13 mouse cellular contexts compared by ENCODE assay signal in the genomic region with DNA sequence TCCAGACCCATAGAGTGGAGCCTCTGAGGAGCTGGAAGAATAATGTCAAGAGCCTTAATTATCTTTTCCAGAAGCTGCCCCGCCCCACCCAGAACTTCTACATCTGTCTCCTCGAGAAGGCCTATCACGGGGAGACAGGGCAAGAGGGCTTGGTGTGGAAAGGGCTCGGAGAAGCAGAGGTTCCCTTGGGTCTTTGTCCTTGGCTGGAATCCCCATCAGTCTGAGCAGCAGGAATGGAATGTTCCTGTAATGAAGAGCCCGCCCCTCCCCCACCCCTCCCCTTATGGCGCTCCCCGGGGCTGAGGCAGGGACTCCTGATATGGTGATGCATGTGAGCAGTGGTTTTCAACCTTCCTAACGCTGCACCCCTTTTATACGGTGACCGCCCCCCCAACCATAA. TPM values are rescaled to one million over a fixed set of nuclear protein-coding genes. Genes with fewer than 3 reads are reported as not detected.
DNase-seq lines count a peak whose midpoint lies in the region; ATAC-seq and TF ChIP-seq lines count a peak whose summit lies in the region.
"Had no signal": no experiment of that assay in that cellular context is flagged by ENCODE, and none has a peak within 500 bp of the region (broad histone marks: within the 10 kb centered on the region; RNA-seq: fewer than 3 reads in every experiment).

No protein-coding gene starts in this region.

- TF ChIP-seq CTCF in heart, adult 2 months (IDR thresholded peaks at IDR 0.05): no peak
- TF ChIP-seq CTCF in cerebellum, adult 2 months (IDR thresholded peaks at IDR 0.05; ENCODE audit: borderline replicate concordance, insufficient read depth, low read depth, low read length): no peak

- H3K79me2 ChIP-seq in heart, adult 2 months (replicated peaks; ENCODE audit: control insufficient read depth, insufficient read depth, low read length): no peaks in the 10 kb centered on the region

- H3K9me3 ChIP-seq in hindbrain, embryonic 10.5 days: no peaks in the 10 kb centered on the region
- H3K9me3 ChIP-seq in hindbrain, embryonic 16.5 days (ENCODE audit: control insufficient read depth, low read length): no peaks in the 10 kb centered on the region
- no peaks in the 10 kb centered on the region for H3K9me3 ChIP-seq in liver, embryonic 11.5 days (ENCODE audit: control insufficient read depth, low read length)
- no peaks in the 10 kb centered on the region for H3K9me3 ChIP-seq in hindbrain, embryonic 11.5 days (ENCODE audit: control insufficient read depth, low read length)
- H3K9me3 ChIP-seq: liver, embryonic 15.5 days had no signal

- no peak for ATAC-seq in hindbrain, embryonic 16.5 days
- ATAC-seq in liver, embryonic 11.5 days (replicated peaks; ENCODE audit: low FRiP score): 0 out of 2 replicates have a peak, but pooled peaks have one; percentile 38
- no peak for ATAC-seq in hindbrain, embryonic 11.5 days (ENCODE audit: low FRiP score)

- peak; percentile 49; the same call in 1 of the 2 replicates for TF ChIP-seq EP300 in heart, adult 2 months (IDR thresholded peaks at IDR 0.05; ENCODE audit: insufficient read depth, low read depth, low read length)

- H3K9ac ChIP-seq in hindbrain, embryonic 16.5 days (ENCODE audit: low read depth, low read length): no peak overlapping the region
- H3K9ac ChIP-seq in heart, adult 2 months (ENCODE audit: low read depth, low read length): no peak overlapping the region
- H3K9ac ChIP-seq in liver, embryonic 11.5 days (ENCODE audit: low read depth, low read length): no peak overlapping the region
- H3K9ac ChIP-seq in hindbrain, embryonic 11.5 days (ENCODE audit: low read depth, low read length): no peak overlapping the region
- H3K9ac ChIP-seq: liver, embryonic 15.5 days had no signal

- H3K4me2 ChIP-seq in hindbrain, embryonic 16.5 days (ENCODE audit: low read length): no peak overlapping the region
- no peak overlapping the region for H3K4me2 ChIP-seq in liver, embryonic 11.5 days
- no peak overlapping the region for H3K4me2 ChIP-seq in hindbrain, embryonic 11.5 days (replicated peaks; ENCODE audit: low read depth, low read length)
- H3K4me2 ChIP-seq: liver, embryonic 15.5 days had no signal

- H3K4me1 ChIP-seq in hindbrain, embryonic 10.5 days (replicated peaks): peaks cover 28% of the 10 kb centered on the region
- peaks cover 7% of the 10 kb centered on the region for H3K4me1 ChIP-seq in hindbrain, embryonic 16.5 days (ENCODE audit: control insufficient read depth, insufficient read depth, low read depth, low read length)
- peaks cover 14% of the 10 kb centered on the region for H3K4me1 ChIP-seq in heart, adult 2 months (ENCODE audit: control insufficient read depth, insufficient read depth, low read length)
- H3K4me1 ChIP-seq in liver, embryonic 11.5 days (replicated peaks; ENCODE audit: control insufficient read depth, insufficient read depth, low read length): peaks cover 22% of the 10 kb centered on the region
- no peaks in the 10 kb centered on the region for H3K4me1 ChIP-seq in hindbrain, embryonic 11.5 days (replicated peaks; ENCODE audit: control insufficient read depth, insufficient read depth, low read length)
- H3K4me1 ChIP-seq in cerebellum, adult 2 months (ENCODE audit: control insufficient read depth, insufficient read depth, low read length): peaks cover 13% of the 10 kb centered on the region

- H3K27me3 ChIP-seq in hindbrain, embryonic 10.5 days (ENCODE audit: insufficient read depth, poor library complexity, severe bottlenecking): peaks cover 38% of the 10 kb centered on the region
- H3K27me3 ChIP-seq in hindbrain, embryonic 16.5 days (replicated peaks; ENCODE audit: control insufficient read depth, insufficient read depth, low read length): peaks cover 19% of the 10 kb centered on the region
- H3K27me3 ChIP-seq in heart, adult 2 months (ENCODE audit: control insufficient read depth, insufficient read depth, low read length): no peaks in the 10 kb centered on the region
- H3K27me3 ChIP-seq in liver, embryonic 11.5 days (replicated peaks; ENCODE audit: control insufficient read depth, insufficient read depth, low read length): peaks cover 27% of the 10 kb centered on the region
- peaks cover 18% of the 10 kb centered on the region for H3K27me3 ChIP-seq in hindbrain, embryonic 11.5 days (ENCODE audit: control insufficient read depth, insufficient read depth, low read length)
- H3K27me3 ChIP-seq in cerebellum, adult 2 months (ENCODE audit: control insufficient read depth, insufficient read depth, low read length): no peaks in the 10 kb centered on the region

- 39% methylated on average over 10 of the region's 10 CpGs for WGBS in hindbrain, embryonic 10.5 days
- WGBS in hindbrain, embryonic 16.5 days: 40% methylated on average over 10 of the region's 10 CpGs
- WGBS in heart, adult 2 months: 22% methylated on average over 10 of the region's 10 CpGs
- WGBS in liver, embryonic 11.5 days: 27% methylated on average over 10 of the region's 10 CpGs
- WGBS in hindbrain, embryonic 11.5 days: 31% methylated on average over 10 of the region's 10 CpGs
- 45% methylated on average over 10 of the region's 10 CpGs for WGBS in cerebellum, adult 2 months

- no peak overlapping the region for H3K4me3 ChIP-seq in hindbrain, embryonic 10.5 days
- H3K4me3 ChIP-seq in hindbrain, embryonic 16.5 days (ENCODE audit: low read length): no peak overlapping the region
- no peak overlapping the region for H3K4me3 ChIP-seq in heart, adult 2 months
- no peak overlapping the region for H3K4me3 ChIP-seq in liver, embryonic 11.5 days (ENCODE audit: low read depth, low read length)
- H3K4me3 ChIP-seq in hindbrain, embryonic 11.5 days (ENCODE audit: low read depth, low read length): no peak overlapping the region
- H3K4me3 ChIP-seq in cerebellum, adult 2 months (replicated peaks; ENCODE audit: insufficient read depth, low read depth, low read length): no peak overlapping the region
- H3K4me3 ChIP-seq: layer of hippocampus, adult 2 months; liver, embryonic 15.5 days had no signal

- intact Hi-C loops in heart, adult 2 months (cut with DNase I): no loop called here

- no peak for TF ChIP-seq POLR2A in heart, adult 2 months (IDR thresholded peaks at IDR 0.05; ENCODE audit: insufficient read depth, low read depth, low read length)
- no peak for TF ChIP-seq POLR2A in cerebellum, adult 2 months (IDR thresholded peaks at IDR 0.05; ENCODE audit: borderline replicate concordance, insufficient read depth, low read length)

- DNase-seq in hindbrain, embryonic 10.5 days (ENCODE audit: low spot score): no peak
- peak; percentile 63 for DNase-seq in R1 (ENCODE audit: low read depth, low spot score)
- DNase-seq in heart, adult 2 months: peak; percentile 63 to 67
- DNase-seq in liver, embryonic 11.5 days (ENCODE audit: low spot score): no peak
- DNase-seq in left cerebral cortex, adult 18-20 months (ENCODE audit: low spot score in 2 of 2): no peak
- DNase-seq in hindbrain, embryonic 11.5 days (ENCODE audit: low spot score): no peak
- DNase-seq in cerebellum, adult 2 months: no peak
- DNase-seq: thymus, adult 2 months had no signal

- H3K27ac ChIP-seq in hindbrain, embryonic 10.5 days: peak overlapping the region; percentile 37; the same call in 1 of the 2 replicates
- H3K27ac ChIP-seq in hindbrain, embryonic 16.5 days (ENCODE audit: low read depth, low read length): no peak overlapping the region
- H3K27ac ChIP-seq in heart, adult 2 months: peak overlapping the region; percentile 36
- H3K27ac ChIP-seq in liver, embryonic 11.5 days (ENCODE audit: low read depth, low read length): no peak overlapping the region
- no peak overlapping the region for H3K27ac ChIP-seq in hindbrain, embryonic 11.5 days (ENCODE audit: low read depth, low read length)
- H3K27ac ChIP-seq in cerebellum, adult 2 months (ENCODE audit: insufficient read depth, low read length): no peak overlapping the region
- H3K27ac ChIP-seq: layer of hippocampus, adult 2 months; liver, embryonic 15.5 days had no signal

- H3K36me3 ChIP-seq in hindbrain, embryonic 10.5 days: no peaks in the 10 kb centered on the region
- H3K36me3 ChIP-seq in hindbrain, embryonic 16.5 days (ENCODE audit: control insufficient read depth, insufficient read depth, low read length): peaks cover 2% of the 10 kb centered on the region; the same call in 1 of the 2 replicates
- no peaks in the 10 kb centered on the region for H3K36me3 ChIP-seq in heart, adult 2 months (ENCODE audit: control insufficient read depth, insufficient read depth, low read length)
- no peaks in the 10 kb centered on the region for H3K36me3 ChIP-seq in liver, embryonic 11.5 days (ENCODE audit: control insufficient read depth, insufficient read depth, low read length)
- H3K36me3 ChIP-seq in hindbrain, embryonic 11.5 days (ENCODE audit: control insufficient read depth, insufficient read depth, low read length): no peaks in the 10 kb centered on the region
- H3K36me3 ChIP-seq: liver, embryonic 15.5 days had no signal

RNA-seq across cellular contexts. Expression of a gene that starts 6.5 kb away (rescaled TPM):
- 1.1 and 1.3 TPM in 2 replicates for polyA plus RNA-seq in hindbrain, embryonic 10.5 days (2016; fragmentation: Nextera tagmentation; extraction: Ambion mirVana)
- polyA plus RNA-seq in hindbrain, embryonic 16.5 days (2015; fragmentation: Nextera tagmentation; extraction: Ambion mirVana): 5.8 and 12.1 TPM in 2 replicates
- 1 to 10 TPM; 2.0 to 2.1 TPM for total RNA-seq in heart, adult 2 months (2021)
- 2.3 and 2.4 TPM in 2 replicates for polyA plus RNA-seq in heart, adult 2 months (2012; rRNA removed)
- 0.21 TPM in 1 of 2 replicates, not detected in the other for polyA plus RNA-seq in liver, embryonic 11.5 days (2014; fragmentation: Nextera tagmentation; extraction: Ambion mirVana)
- 100 to 1,000 TPM; 164 to 182 TPM for total RNA-seq in left cerebral cortex, adult 18-20 months (2021)
- 1.7 and 2.6 TPM in 2 replicates for polyA plus RNA-seq in hindbrain, embryonic 11.5 days (2014; fragmentation: Nextera tagmentation; extraction: Ambion mirVana)
- polyA plus RNA-seq in cerebellum, adult 2 months (2012; rRNA removed): 153 and 162 TPM in 2 replicates
- total RNA-seq: CH12.LX had no signal

RNA-seq across cellular contexts. Expression of a gene that starts 11.9 kb away (rescaled TPM):
- 1.2 and 2.1 TPM in 2 replicates for polyA plus RNA-seq in hindbrain, embryonic 10.5 days (2016; fragmentation: Nextera tagmentation; extraction: Ambion mirVana)
- polyA plus RNA-seq in hindbrain, embryonic 16.5 days (2015; fragmentation: Nextera tagmentation; extraction: Ambion mirVana): 0.32 and 0.36 TPM in 2 replicates
- 1 to 10 TPM; 2.0 to 2.3 TPM for total RNA-seq in heart, adult 2 months (2021)
- 1.4 and 1.9 TPM in 2 replicates for polyA plus RNA-seq in heart, adult 2 months (2012; rRNA removed)
- 0.38 TPM in 1 of 2 replicates, not detected in the other for polyA plus RNA-seq in liver, embryonic 11.5 days (2014; fragmentation: Nextera tagmentation; extraction: Ambion mirVana)
- under 1 TPM in 1 of 2 experiments, not detected in 1; 0.14 TPM for total RNA-seq in left cerebral cortex, adult 18-20 months (2021)
- polyA plus RNA-seq in hindbrain, embryonic 11.5 days (2014; fragmentation: Nextera tagmentation; extraction: Ambion mirVana): 0.37 and 0.46 TPM in 2 replicates
- 0.21 and 0.26 TPM in 2 replicates for polyA plus RNA-seq in cerebellum, adult 2 months (2012; rRNA removed)
- total RNA-seq: CH12.LX; layer of hippocampus, adult 2 months had no signal

RNA-seq across cellular contexts. Expression of a gene that starts 27.0 kb away (rescaled TPM):
- polyA plus RNA-seq in hindbrain, embryonic 10.5 days (2016; fragmentation: Nextera tagmentation; extraction: Ambion mirVana): 3.9 and 5.6 TPM in 2 replicates
- polyA plus RNA-seq in hindbrain, embryonic 16.5 days (2015; fragmentation: Nextera tagmentation; extraction: Ambion mirVana): 0.39 and 0.50 TPM in 2 replicates
- total RNA-seq in heart, adult 2 months (2021): not detected
- 0.23 TPM in 1 of 2 replicates, not detected in the other for polyA plus RNA-seq in heart, adult 2 months (2012; rRNA removed)
- polyA plus RNA-seq in liver, embryonic 11.5 days (2014; fragmentation: Nextera tagmentation; extraction: Ambion mirVana): 0.89 and 1.7 TPM in 2 replicates
- under 1 TPM; 0.42 to 0.54 TPM for total RNA-seq in left cerebral cortex, adult 18-20 months (2021)
- polyA plus RNA-seq in hindbrain, embryonic 11.5 days (2014; fragmentation: Nextera tagmentation; extraction: Ambion mirVana): 1.0 and 1.7 TPM in 2 replicates
- polyA plus RNA-seq in cerebellum, adult 2 months (2012; rRNA removed): 0.10 TPM in 1 of 2 replicates, not detected in the other
- total RNA-seq: CH12.LX; gastrocnemius, postnatal 36 days had no signal

RNA-seq across cellular contexts. Expression of a gene that starts 54.0 kb away (rescaled TPM):
- polyA plus RNA-seq in hindbrain, embryonic 10.5 days (2016; fragmentation: Nextera tagmentation; extraction: Ambion mirVana): 438 and 476 TPM in 2 replicates
- polyA plus RNA-seq in hindbrain, embryonic 16.5 days (2015; fragmentation: Nextera tagmentation; extraction: Ambion mirVana): 246 and 265 TPM in 2 replicates
- total RNA-seq in heart, adult 2 months (2021): 10 to 100 TPM; 70.5 to 78.8 TPM
- 40.5 and 52.5 TPM in 2 replicates for polyA plus RNA-seq in heart, adult 2 months (2012; rRNA removed)
- polyA plus RNA-seq in liver, embryonic 11.5 days (2014; fragmentation: Nextera tagmentation; extraction: Ambion mirVana): 362 and 377 TPM in 2 replicates
- total RNA-seq in left cerebral cortex, adult 18-20 months (2021): 100 to 1,000 TPM; 148 to 156 TPM
- 315 and 324 TPM in 2 replicates for polyA plus RNA-seq in hindbrain, embryonic 11.5 days (2014; fragmentation: Nextera tagmentation; extraction: Ambion mirVana)
- polyA plus RNA-seq in cerebellum, adult 2 months (2012; rRNA removed): 197 and 231 TPM in 2 replicates

Comparison
In these comparisons a context has a peak if more than half of its experiments do, and no peak if none do; other contexts are left out.
1. H3K27ac ChIP-seq: peak in hindbrain, embryonic 10.5 days (single experiment) and heart, adult 2 months (single experiment); none in hindbrain, embryonic 16.5 days (single experiment), liver, embryonic 11.5 days (single experiment), hindbrain, embryonic 11.5 days (single experiment) and cerebellum, adult 2 months (single experiment).
2. DNase-seq: peak in R1 (single experiment) and heart, adult 2 months (2 of 2); none in hindbrain, embryonic 10.5 days (single experiment), liver, embryonic 11.5 days (single experiment), left cerebral cortex, adult 18-20 months (0 of 2), hindbrain, embryonic 11.5 days (single experiment) and cerebellum, adult 2 months (0 of 2).
3. RNA of a gene that starts 6.5 kb away (polyA plus RNA-seq): 153 to 162 TPM in cerebellum, adult 2 months; 5.8 to 12.1 TPM in hindbrain, embryonic 16.5 days, 2.3 to 2.4 TPM in heart, adult 2 months, 1.7 to 2.6 TPM in hindbrain, embryonic 11.5 days, 1.1 to 1.3 TPM in hindbrain, embryonic 10.5 days and 0.21 TPM in liver, embryonic 11.5 days; every median in the first group is over 10 times any median in the second.